Mouse (Mus musculus) cerebellum, adult 2 months (tissue): ENCODE results near the gene H2-Eb1.

Source experiments
- CTCF ChIP-seq: fragments of 200-500 bp; IDR thresholded peaks from 2 replicates; pipeline ENCODE4 v1.5.1; 2011; ENCODE audit warnings: low read depth, mild to moderate bottlenecking, control low read depth, low read length, moderate library complexity, borderline replicate concordance; ENCODE audit not compliant: insufficient read depth
- POLR2A ChIP-seq: fragments of 200-500 bp; IDR thresholded peaks from 2 replicates; pipeline ENCODE4 v1.6.1; 2011; ENCODE audit warnings: low read length, control low read depth, borderline replicate concordance; ENCODE audit not compliant: insufficient read depth

DNA sequence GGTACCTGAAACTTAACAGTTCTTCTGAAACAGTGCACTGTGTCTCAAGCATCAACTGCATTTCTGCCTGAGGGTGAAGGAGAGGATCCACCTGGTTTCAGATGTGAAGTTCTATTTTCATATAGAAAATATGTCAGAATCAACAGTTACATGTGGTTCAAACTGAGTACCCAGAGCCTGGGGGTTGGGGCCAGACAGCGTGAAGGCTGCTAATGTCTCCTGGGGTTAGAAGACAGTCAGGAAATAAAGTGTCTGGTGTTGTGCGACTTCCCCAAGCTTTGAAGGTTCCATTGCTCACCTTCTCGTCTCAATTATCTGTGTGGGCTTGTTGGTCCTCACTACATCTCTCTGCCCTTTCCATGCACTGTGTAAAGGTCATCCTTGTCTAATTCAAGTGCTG lies 20.7 kb downstream of the H2-Eb1 start:
- TF ChIP-seq POLR2A (no peak), CTCF (no peak)
